Mouse (Mus musculus): ENCODE data around the gene Loxl1. TPM values are rescaled to one million over a fixed set of nuclear protein-coding genes. Genes with fewer than 3 reads are reported as not detected.

Gene Loxl1
- polyA plus RNA-seq, 1 experiment from 2014 or later = 51.5 TPM

- peak overlapping the region; percentile 90 for H3K9ac ChIP-seq
- ATAC-seq (ENCODE audit: extremely low read depth, insufficient number of reproducible peaks, low FRiP score, low TSS enrichment) = no peak
- H3K4me3 ChIP-seq = peak overlapping the region; percentile 67
- no peaks in the 10 kb centered on the region for H3K36me3 ChIP-seq
- H3K4me1 ChIP-seq = peaks cover 93% of the 10 kb centered on the region
- no peaks in the 10 kb centered on the region for H3K9me3 ChIP-seq
- WGBS = 48% methylated on average over 33 of the region's 33 CpGs
- peaks cover 11% of the 10 kb centered on the region; the same call in 1 of the 2 replicates for H3K27me3 ChIP-seq (replicated peaks)
- peak overlapping the region; percentile 92 for H3K27ac ChIP-seq (replicated peaks)
- H3K4me2 ChIP-seq = peak overlapping the region; percentile 93
Observed at GRCm38 (mm10) chr9:58311191-58311910, 1.6 kb downstream of the Loxl1 start.

- WGBS = 65% methylated on average over 14 of the region's 14 CpGs
- ATAC-seq (ENCODE audit: extremely low read depth, insufficient number of reproducible peaks, low FRiP score, low TSS enrichment) = no peak
Observed at GRCm38 (mm10) chr9:58310043-58310660, 2.8 kb downstream of the Loxl1 start.

DNA sequence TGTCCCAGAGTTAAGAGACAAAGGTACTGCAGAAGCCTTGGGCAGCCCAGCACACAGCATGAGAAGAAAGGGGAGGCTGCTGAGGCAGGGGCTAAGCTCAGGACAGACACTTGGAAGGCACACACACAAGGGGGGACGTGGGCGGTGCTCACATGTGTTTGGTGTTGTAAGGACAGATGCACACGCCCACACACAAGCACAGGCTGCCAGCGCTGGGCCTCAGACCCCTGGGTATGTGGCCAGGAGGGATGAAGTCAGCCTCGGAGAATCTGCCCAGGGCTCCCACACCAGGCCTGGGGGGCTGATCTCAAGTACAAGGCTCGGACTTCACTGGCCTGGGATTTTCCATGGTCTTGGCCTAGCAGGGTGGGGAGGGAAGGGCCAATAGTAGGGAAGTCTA is 4.6 kb downstream of the Loxl1 start:
- peak overlapping the region; percentile 64 for H3K9ac ChIP-seq

More at GRCm38 (mm10) chr9:58310043-58310660, 2.8 kb downstream of the Loxl1 start:
- peak overlapping the region; percentile 32 for H3K4me3 ChIP-seq
- no peaks in the 10 kb centered on the region for H3K9me3 ChIP-seq
- peak overlapping the region; percentile 67 for H3K9ac ChIP-seq
- H3K4me1 ChIP-seq = peaks cover 94% of the 10 kb centered on the region
- peak overlapping the region; percentile 85 for H3K27ac ChIP-seq (replicated peaks)
- H3K36me3 ChIP-seq = no peaks in the 10 kb centered on the region
- peaks cover 11% of the 10 kb centered on the region; the same call in 1 of the 2 replicates for H3K27me3 ChIP-seq (replicated peaks)
- H3K4me2 ChIP-seq = peak overlapping the region; percentile 93

DNA sequence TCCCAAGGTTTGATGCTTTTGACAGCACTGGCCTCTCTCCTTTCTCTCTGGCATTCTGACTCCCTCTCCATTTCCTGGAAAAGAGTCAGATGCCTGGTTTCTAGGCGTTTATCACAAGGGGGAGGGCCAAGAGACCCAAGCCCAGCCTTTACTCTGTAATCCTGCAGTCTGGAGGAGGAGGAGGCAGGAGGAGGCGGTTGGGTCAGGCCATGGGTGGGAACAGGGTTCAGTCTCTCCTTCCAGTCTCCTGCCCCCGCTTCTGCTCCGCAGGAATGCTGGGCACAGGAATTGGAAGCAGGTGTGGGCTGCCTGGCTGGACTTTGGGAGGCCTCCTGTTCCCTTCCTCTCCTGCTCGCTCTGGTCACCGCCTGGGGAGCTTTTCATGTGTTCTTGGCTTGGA is 7.3 kb downstream of the Loxl1 start:
- Histone ChIP-seq H3K36me3 (0 out of 2 replicates have a peak, but pooled peaks cover 5% of the 10 kb centered on the region), H3K9me3 (no peaks in the 10 kb centered on the region), H3K4me3 (no peak overlapping the region), H3K27ac (replicated peaks) (peak overlapping the region; percentile 85), H3K27me3 (replicated peaks) (no peaks in the 10 kb centered on the region), H3K9ac (peak overlapping the region; percentile 62), H3K4me1 (peaks cover 80% of the 10 kb centered on the region), H3K4me2 (peak overlapping the region; percentile 16; the same call in 1 of the 2 replicates)
- ATAC-seq (ENCODE audit: extremely low read depth, insufficient number of reproducible peaks, low FRiP score, low TSS enrichment) = no peak
- 20% methylated on average over 6 of the region's 6 CpGs for WGBS

More for the DNA sequence above, 4.6 kb downstream of the Loxl1 start:
- Histone ChIP-seq H3K36me3 (no peaks in the 10 kb centered on the region), H3K27me3 (replicated peaks) (peaks cover 11% of the 10 kb centered on the region; the same call in 1 of the 2 replicates), H3K4me1 (peaks cover 96% of the 10 kb centered on the region), H3K4me2 (peak overlapping the region; percentile 93), H3K27ac (replicated peaks) (peak overlapping the region; percentile 85), H3K4me3 (no peak overlapping the region), H3K9me3 (no peaks in the 10 kb centered on the region)
- WGBS = 16% methylated on average over 6 of the region's 6 CpGs
- 0 out of 2 replicates have a peak, but pooled peaks have one; percentile 23 for ATAC-seq (ENCODE audit: extremely low read depth, insufficient number of reproducible peaks, low FRiP score, low TSS enrichment)

DNA sequence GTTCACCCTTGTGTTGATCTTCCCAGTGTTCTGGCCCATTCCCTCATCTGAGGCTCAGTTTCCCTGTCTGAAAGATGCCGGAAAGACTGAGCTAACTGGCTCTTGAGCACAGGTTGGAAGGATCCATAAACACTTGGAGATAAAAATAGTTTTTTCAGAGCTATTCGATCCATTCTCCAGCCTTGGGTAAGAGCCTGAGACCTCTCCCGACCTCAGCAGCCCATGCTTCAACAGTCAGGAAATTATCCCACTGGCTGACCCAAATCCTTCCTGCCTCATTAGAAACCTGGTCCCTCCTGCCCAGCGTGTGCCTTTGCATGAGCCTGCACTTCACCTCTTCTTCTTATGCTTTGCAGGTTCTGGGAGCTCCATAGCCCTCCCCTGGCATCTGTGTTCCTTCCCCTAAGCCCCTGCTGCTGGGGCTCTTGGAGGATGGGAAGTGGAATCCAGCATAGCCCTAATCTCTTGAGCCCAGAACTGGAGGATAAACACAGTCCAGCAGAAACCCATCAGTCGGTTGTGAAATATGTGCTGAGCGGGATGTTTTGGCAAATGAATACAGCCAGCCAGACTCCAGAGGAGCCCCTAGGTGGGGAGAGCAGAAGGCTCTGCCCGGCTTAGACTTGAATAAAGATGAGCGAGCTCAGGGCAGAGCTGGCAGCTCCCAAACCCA is 9.3 kb downstream of the Loxl1 start:
- Histone ChIP-seq H3K9me3 (no peaks in the 10 kb centered on the region), H3K27me3 (replicated peaks) (no peaks in the 10 kb centered on the region), H3K4me2 (no peak overlapping the region), H3K4me3 (no peak overlapping the region), H3K4me1 (peaks cover 78% of the 10 kb centered on the region), H3K36me3 (0 out of 2 replicates have a peak, but pooled peaks cover 5% of the 10 kb centered on the region), H3K9ac (0 out of 2 replicates have a peak overlapping the region, but pooled peaks have one; percentile 8), H3K27ac (replicated peaks) (peak overlapping the region; percentile 85)
- no peak for ATAC-seq (ENCODE audit: extremely low read depth, insufficient number of reproducible peaks, low FRiP score, low TSS enrichment)
- 42% methylated on average over 8 of the region's 8 CpGs for WGBS

DNA sequence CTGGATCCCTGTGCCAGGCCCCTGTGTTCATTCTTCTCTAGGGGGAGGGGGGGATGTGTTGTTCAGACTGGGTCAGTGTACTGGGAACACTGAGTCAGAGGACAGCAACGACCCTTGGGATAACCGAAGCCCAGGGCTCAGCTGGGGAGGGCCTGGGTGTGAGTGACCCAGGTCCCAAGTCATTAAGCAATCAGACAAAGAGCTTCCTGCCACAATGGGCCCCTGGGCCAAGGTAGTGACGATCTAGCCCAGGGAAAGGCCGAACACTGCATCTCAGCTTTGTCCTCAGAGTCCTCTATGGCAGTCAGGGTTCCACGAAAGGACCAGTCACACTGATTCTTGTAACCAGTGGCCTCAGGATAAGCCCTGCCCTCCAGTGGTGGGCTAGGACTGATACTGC is 9.9 kb downstream of the Loxl1 start:
- H3K4me3 ChIP-seq = no peak overlapping the region
- H3K9me3 ChIP-seq = no peaks in the 10 kb centered on the region
- H3K4me1 ChIP-seq = peaks cover 77% of the 10 kb centered on the region
- no peak overlapping the region for H3K9ac ChIP-seq
- H3K36me3 ChIP-seq = 0 out of 2 replicates have a peak, but pooled peaks cover 5% of the 10 kb centered on the region
- H3K27ac ChIP-seq (replicated peaks) = peak overlapping the region; percentile 85
- 52% methylated on average over 5 of the region's 5 CpGs for WGBS
- no peak for ATAC-seq (ENCODE audit: extremely low read depth, insufficient number of reproducible peaks, low FRiP score, low TSS enrichment)
- H3K27me3 ChIP-seq (replicated peaks) = no peaks in the 10 kb centered on the region
- H3K4me2 ChIP-seq = no peak overlapping the region

DNA sequence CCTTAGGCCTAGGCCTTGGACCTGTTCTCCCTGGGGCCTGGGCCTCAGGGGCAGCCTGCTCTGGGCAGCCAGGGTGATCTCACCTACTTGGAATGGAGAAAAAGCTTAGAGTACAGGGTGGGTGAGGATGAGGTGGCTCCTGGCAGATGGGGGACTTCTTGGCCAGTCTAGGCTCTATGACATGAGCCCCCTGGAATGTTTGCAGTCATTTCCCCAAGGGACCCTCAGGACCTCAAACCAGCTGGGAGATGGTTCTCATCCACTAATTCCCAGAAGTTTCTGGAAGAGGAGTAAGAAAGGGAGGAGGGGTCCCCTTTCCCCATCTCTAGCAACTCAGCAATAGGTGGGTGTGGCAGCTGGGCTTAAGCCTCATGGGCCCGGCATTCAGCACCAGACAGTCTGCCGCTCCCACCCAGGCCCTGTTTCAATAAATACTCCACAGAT is 13.6 kb downstream of the Loxl1 start:
- Histone ChIP-seq H3K4me2 (no peak overlapping the region), H3K9me3 (no peaks in the 10 kb centered on the region), H3K4me3 (no peak overlapping the region), H3K9ac (peak overlapping the region; percentile 57), H3K27me3 (replicated peaks) (no peaks in the 10 kb centered on the region), H3K36me3 (0 out of 2 replicates have a peak, but pooled peaks cover 5% of the 10 kb centered on the region), H3K27ac (replicated peaks) (peak overlapping the region; percentile 86), H3K4me1 (peaks cover 71% of the 10 kb centered on the region)
- WGBS = 40% methylated on average over 2 of the region's 2 CpGs
- 0 out of 2 replicates have a peak, but pooled peaks have one; percentile 17 for ATAC-seq (ENCODE audit: extremely low read depth, insufficient number of reproducible peaks, low FRiP score, low TSS enrichment)

DNA sequence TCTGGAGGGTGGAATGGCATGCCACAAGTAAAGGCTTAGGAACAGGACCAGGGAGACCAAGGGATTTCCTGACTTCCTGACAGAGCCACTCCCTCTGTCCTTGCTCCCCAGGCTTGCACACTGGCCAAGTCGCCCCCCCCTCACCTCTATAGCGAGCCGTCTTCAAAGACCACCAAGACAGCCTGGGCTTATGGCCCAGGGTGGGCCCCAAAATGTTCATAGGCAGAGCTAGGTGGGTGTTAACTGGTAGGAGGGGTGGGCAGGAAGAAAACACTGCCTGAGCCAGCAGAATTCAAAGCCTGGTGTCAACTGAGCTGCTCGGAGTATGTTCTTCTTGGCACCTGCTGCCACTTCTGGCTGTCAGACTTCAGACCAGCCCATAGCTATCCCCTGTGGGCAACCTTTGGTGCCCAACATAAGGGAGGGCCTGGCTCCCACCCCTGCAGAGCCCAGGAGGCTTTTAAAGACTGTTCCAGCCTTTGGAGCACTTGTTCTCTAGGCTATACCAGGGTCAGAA is 15.0 kb downstream of the Loxl1 start:
- no peak overlapping the region for H3K4me3 ChIP-seq
- H3K9me3 ChIP-seq = no peaks in the 10 kb centered on the region
- no peaks in the 10 kb centered on the region for H3K27me3 ChIP-seq (replicated peaks)
- peaks cover 58% of the 10 kb centered on the region for H3K4me1 ChIP-seq
- no peak for ATAC-seq (ENCODE audit: extremely low read depth, insufficient number of reproducible peaks, low FRiP score, low TSS enrichment)
- 57% methylated on average over 4 of the region's 4 CpGs for WGBS
- H3K27ac ChIP-seq (replicated peaks) = peak overlapping the region; percentile 86
- peaks cover 12% of the 10 kb centered on the region for H3K36me3 ChIP-seq
- H3K9ac ChIP-seq = no peak overlapping the region
- H3K4me2 ChIP-seq = no peak overlapping the region

DNA sequence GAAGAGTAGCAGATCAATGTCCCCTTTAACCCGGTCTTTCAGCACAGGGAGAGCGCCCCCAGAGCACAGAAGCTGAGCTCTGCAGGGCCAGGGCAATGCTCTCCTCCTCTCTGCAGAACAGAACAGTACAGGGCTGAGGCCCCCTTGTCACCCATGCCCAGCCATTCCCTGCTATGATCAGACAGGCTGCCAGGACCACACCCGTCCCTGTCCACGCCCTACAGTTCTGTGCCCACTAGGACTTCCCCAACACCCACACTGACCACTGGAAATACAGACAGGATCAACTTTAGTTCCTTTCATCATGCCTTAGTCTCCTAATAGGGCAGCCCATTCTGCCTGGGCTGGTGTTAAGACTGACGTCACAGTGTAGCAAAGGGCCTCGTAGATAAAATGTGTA is 15.9 kb downstream of the Loxl1 start:
- no peak for ATAC-seq (ENCODE audit: extremely low read depth, insufficient number of reproducible peaks, low FRiP score, low TSS enrichment)
- WGBS = 61% methylated on average over 6 of the region's 6 CpGs
- Histone ChIP-seq H3K27ac (replicated peaks) (peak overlapping the region; percentile 86), H3K36me3 (peaks cover 16% of the 10 kb centered on the region), H3K4me3 (no peak overlapping the region), H3K4me1 (peaks cover 52% of the 10 kb centered on the region), H3K27me3 (replicated peaks) (no peaks in the 10 kb centered on the region), H3K4me2 (no peak overlapping the region), H3K9ac (no peak overlapping the region), H3K9me3 (no peaks in the 10 kb centered on the region)

- Histone ChIP-seq H3K9me3 (no peaks in the 10 kb centered on the region), H3K9ac (0 out of 2 replicates have a peak overlapping the region, but pooled peaks have one; percentile 37), H3K36me3 (peaks cover 22% of the 10 kb centered on the region), H3K4me3 (no peak overlapping the region), H3K27me3 (replicated peaks) (no peaks in the 10 kb centered on the region), H3K27ac (replicated peaks) (peak overlapping the region; percentile 86), H3K4me2 (no peak overlapping the region), H3K4me1 (peaks cover 52% of the 10 kb centered on the region)
- WGBS = 17% methylated on average over 9 of the region's 9 CpGs
- peak; percentile 26; the same call in 1 of the 2 replicates for ATAC-seq (ENCODE audit: extremely low read depth, insufficient number of reproducible peaks, low FRiP score, low TSS enrichment)
Observed at GRCm38 (mm10) chr9:58295766-58296361, 17.1 kb downstream of the Loxl1 start.
